Mouse (Mus musculus): ENCODE data around the gene Tgm4. TPM values are rescaled to one million over a fixed set of nuclear protein-coding genes. Genes with fewer than 3 reads are reported as not detected.
A peak's percentile ranks its signal among the peaks of the same experiment; 100 is the strongest.

The Tgm4 gene
- polyA plus RNA-seq, 1 experiment from 2014 or later, result 0.49 TPM

DNA sequence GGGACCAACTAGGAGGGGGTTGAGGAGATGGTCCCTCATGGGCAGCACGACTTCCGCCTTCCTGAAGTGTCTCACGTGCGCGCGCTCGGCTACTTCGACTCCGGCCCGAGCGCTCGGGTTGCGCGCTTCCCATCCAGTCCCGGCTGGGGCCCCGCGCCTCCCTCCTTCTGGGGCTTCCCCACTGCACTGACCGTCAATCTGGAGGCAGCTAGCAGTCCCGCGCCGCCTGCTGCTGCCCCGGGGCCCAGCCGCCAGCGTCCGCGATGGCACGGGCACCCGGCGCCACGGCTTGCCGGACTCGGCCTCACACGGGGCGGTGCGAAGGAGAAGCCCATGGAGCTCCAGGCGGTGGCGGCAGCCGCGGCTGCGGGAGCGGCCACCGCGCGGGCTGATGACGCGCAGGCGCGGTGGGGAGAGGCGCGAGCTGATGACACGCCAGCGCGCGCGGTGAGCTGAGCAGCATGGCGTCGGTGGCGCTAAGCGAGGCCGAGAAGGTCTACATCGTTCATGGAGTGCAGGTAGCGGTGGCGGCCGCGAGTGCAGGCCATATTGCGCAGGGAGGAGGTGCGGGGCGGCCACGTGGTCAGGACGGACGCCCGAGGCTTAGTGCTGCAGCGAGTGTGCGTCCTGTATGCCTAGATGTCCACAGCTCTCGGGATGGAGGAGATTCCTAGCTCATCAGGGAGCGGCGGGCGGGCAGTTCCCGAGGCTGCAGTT lies 78.4 kb downstream of the Tgm4 start, which contains the start of the genes Zdhhc3 and Exosc7:
TSS of gene Zdhhc3 (minus strand) at position 401 of the 717 bp plus-strand sequence.
TSS of gene Exosc7 (plus strand) at position 411 of the 717 bp plus-strand sequence.
- WGBS, result under 1% methylated on average over 79 of the region's 79 CpGs
- ATAC-seq (ENCODE audit: low read depth), result peak; percentile 95
- Histone ChIP-seq H3K4me2 (peak within 1 kb of the TSS; percentile 79), H3K9ac (peak within 1 kb of the TSS; percentile 94), H3K4me3 (peak within 1 kb of the TSS; percentile 73), H3K9me3 (no peaks in the 10 kb centered on the region), H3K27ac (replicated peaks) (peak within 1 kb of the TSS; percentile 94), H3K36me3 (peaks cover 13% of the 10 kb centered on the region), H3K4me1 (replicated peaks) (peaks cover 33% of the 10 kb centered on the region), H3K27me3 (no peaks in the 10 kb centered on the region)

DNA sequence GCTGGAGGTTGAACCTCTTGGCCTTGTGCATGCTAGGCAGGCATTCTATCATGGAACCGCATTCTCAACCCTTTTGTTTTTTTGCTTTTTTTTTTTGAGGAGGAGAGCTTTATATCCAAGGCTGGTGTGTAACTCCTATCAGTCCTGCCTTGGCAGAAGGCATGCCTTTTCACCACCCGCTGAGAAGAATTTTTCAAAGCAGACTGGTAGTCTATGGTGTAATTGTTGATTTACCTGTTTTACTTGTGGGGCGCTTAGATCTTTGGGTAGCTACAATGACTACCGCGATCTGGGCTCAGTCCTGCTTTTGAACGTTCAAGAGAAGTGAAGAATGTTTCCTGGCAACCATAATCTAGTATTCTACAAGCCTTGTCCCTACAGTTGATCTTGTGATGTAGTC lies 79.4 kb downstream of the Tgm4 start:
- Histone ChIP-seq H3K27me3 (no peaks in the 10 kb centered on the region), H3K4me3 (peak overlapping the region; percentile 73), H3K27ac (replicated peaks) (peak overlapping the region; percentile 94), H3K9ac (peak overlapping the region; percentile 94), H3K9me3 (no peaks in the 10 kb centered on the region), H3K4me1 (replicated peaks) (peaks cover 33% of the 10 kb centered on the region), H3K36me3 (peaks cover 16% of the 10 kb centered on the region), H3K4me2 (peak overlapping the region; percentile 79)
- 62% methylated on average over 6 of the region's 6 CpGs for WGBS
- ATAC-seq (ENCODE audit: low read depth), result no peak

DNA sequence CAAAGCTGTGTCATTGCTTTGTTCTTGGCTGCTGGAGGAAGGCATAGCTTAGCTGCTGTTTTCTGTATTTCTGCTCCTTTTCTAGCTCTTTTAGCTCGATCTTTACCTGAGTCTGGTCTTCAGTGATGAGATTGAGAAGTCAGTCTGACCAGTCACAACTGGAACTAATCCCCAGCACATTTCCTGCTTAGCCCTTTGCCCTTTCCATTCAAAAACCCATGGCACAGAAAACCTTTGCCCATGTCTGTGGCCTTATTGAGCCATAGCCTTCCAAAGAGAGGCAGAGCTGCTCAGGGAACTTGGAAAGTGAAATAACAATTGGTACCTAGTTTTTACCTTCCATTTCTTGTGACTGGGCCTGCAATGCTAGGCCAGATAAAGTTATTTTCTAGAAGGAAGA lies 81.0 kb downstream of the Tgm4 start:
- no peak for ATAC-seq (ENCODE audit: low read depth)
- peaks cover 33% of the 10 kb centered on the region for H3K36me3 ChIP-seq
- peaks cover 27% of the 10 kb centered on the region for H3K4me1 ChIP-seq (replicated peaks)
- H3K27me3 ChIP-seq, result no peaks in the 10 kb centered on the region
- no peak overlapping the region for H3K27ac ChIP-seq (replicated peaks)
- WGBS, result 96% methylated on average over 1 of the region's 1 CpGs
- no peak overlapping the region for H3K4me3 ChIP-seq
- no peaks in the 10 kb centered on the region for H3K9me3 ChIP-seq
- no peak overlapping the region for H3K4me2 ChIP-seq
- no peak overlapping the region for H3K9ac ChIP-seq

Other genes with a start within 250 kb of the Tgm4 start
- gene Tcaim, start 229.2 kb upstream of the Tgm4 start, polyA plus RNA-seq (2015; fragmentation: Nextera tagmentation; extraction: Ambion mirVana), result 9.5 and 10.0 TPM in 2 replicates
- gene Gm35549, start 190.7 kb upstream of the Tgm4 start, polyA plus RNA-seq (2015; fragmentation: Nextera tagmentation; extraction: Ambion mirVana), result not detected in 2 replicates
- 82.6 and 102 TPM in 2 replicates for gene Zfp445, start 168.7 kb upstream of the Tgm4 start, polyA plus RNA-seq (2015; fragmentation: Nextera tagmentation; extraction: Ambion mirVana)
- 3.9 and 4.8 TPM in 2 replicates for gene Zkscan7, start 149.0 kb upstream of the Tgm4 start, polyA plus RNA-seq (2015; fragmentation: Nextera tagmentation; extraction: Ambion mirVana)
- 22.5 and 24.1 TPM in 2 replicates for gene Zfp105, start 111.7 kb upstream of the Tgm4 start, polyA plus RNA-seq (2015; fragmentation: Nextera tagmentation; extraction: Ambion mirVana)
- gene 1110059G10Rik, start 83.7 kb upstream of the Tgm4 start, polyA plus RNA-seq (2015; fragmentation: Nextera tagmentation; extraction: Ambion mirVana), result 32.1 and 33.9 TPM in 2 replicates
- 11.4 and 15.9 TPM in 2 replicates for gene Kif15, start 83.7 kb upstream of the Tgm4 start, polyA plus RNA-seq (2015; fragmentation: Nextera tagmentation; extraction: Ambion mirVana)
- gene Tmem42, start 13.4 kb upstream of the Tgm4 start, polyA plus RNA-seq (2015; fragmentation: Nextera tagmentation; extraction: Ambion mirVana), result 22.9 and 27.7 TPM in 2 replicates
- gene Zdhhc3, start 78.5 kb downstream of the Tgm4 start, polyA plus RNA-seq (2015; fragmentation: Nextera tagmentation; extraction: Ambion mirVana), result 74.5 and 78.1 TPM in 2 replicates
- gene Exosc7, start 78.5 kb downstream of the Tgm4 start, polyA plus RNA-seq (2015; fragmentation: Nextera tagmentation; extraction: Ambion mirVana), result 69.4 and 81.3 TPM in 2 replicates
- gene Clec3b, start 116.2 kb downstream of the Tgm4 start, polyA plus RNA-seq (2015; fragmentation: Nextera tagmentation; extraction: Ambion mirVana), result 0.51 and 0.99 TPM in 2 replicates
- gene Cdcp1, start 181.3 kb downstream of the Tgm4 start, polyA plus RNA-seq (2015; fragmentation: Nextera tagmentation; extraction: Ambion mirVana), result 0.10 and 0.30 TPM in 2 replicates
- 26.5 and 33.5 TPM in 2 replicates for gene Tmem158, start 226.0 kb downstream of the Tgm4 start, polyA plus RNA-seq (2015; fragmentation: Nextera tagmentation; extraction: Ambion mirVana)

All from neural tube, embryonic 13.5 days (tissue).